Mouse (Mus musculus): Measurements from ENCODE around the gene H2al1d.
"Not testable (repeated sequence)": the region's sequence is repeated elsewhere in the genome, so short reads cannot be mapped to it uniquely, and the experiment has no call there.

H2al1d gene

GRCm38 (mm10) chrX:11308524-11308923 is at the start of gene H2al1d:
Gene H2al1d (plus strand): TSS chrX:11308824.
- DNase-seq (ENCODE audit: inconsistent age in 2 of 2, low spot score in 1 of 2) = not testable (repeated sequence)

GRCm38 (mm10) chrX:11264918-11265317 is 43.7 kb upstream of the H2al1d start:
- DNase-seq (ENCODE audit: inconsistent age in 2 of 2, low spot score in 1 of 2) = no peak

GRCm38 (mm10) chrX:11267791-11268190 is 40.8 kb upstream of the H2al1d start:
- no peak for DNase-seq (ENCODE audit: inconsistent age in 2 of 2, low spot score in 1 of 2)

GRCm38 (mm10) chrX:11269074-11269473 is 39.5 kb upstream of the H2al1d start:
- DNase-seq (ENCODE audit: inconsistent age in 2 of 2, low spot score in 1 of 2) = peak; percentile 21 to 37

DNA sequence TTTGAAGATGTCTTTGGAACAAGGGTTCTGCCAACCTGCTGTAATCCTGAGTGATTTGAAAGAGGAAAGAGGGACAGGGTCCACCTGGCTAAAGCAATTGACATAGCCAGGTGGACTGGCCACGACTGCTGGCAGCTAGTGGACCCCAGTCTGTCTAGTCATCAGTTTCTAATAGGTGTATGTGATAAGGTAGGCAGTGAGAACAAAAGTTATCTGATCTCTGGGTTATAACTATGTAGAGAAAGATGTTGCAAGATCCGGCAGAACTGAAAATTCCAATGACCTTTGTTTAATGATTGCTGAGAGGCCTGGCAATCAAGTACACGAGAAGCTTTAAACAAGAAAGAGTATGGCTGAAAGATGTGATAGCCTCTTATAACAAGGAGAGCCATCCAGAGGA is 35.4 kb upstream of the H2al1d start:
- DNase-seq (ENCODE audit: inconsistent age in 2 of 2, low spot score in 1 of 2) = no peak

DNA sequence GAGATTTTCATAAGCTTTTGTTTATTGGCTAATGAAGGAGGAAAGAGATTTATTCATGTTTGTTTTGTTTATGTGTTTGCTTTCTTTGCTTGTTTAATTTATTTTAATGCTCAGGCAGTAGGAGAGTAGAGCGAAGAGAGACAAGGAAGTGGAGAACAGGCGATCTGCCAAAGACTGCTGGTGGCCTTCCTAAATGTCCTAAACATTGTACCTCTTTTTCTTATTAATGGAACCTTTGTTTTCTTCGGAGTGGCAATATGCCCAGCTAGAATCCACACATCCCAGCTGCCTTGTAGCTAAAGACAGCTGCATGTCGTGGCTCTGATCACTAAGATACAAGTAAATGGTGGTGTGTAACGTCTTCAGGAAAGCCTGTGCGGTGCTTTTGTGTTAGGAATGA is 31.5 kb upstream of the H2al1d start:
- DNase-seq (ENCODE audit: inconsistent age in 2 of 2, low spot score in 1 of 2) = no peak

DNA sequence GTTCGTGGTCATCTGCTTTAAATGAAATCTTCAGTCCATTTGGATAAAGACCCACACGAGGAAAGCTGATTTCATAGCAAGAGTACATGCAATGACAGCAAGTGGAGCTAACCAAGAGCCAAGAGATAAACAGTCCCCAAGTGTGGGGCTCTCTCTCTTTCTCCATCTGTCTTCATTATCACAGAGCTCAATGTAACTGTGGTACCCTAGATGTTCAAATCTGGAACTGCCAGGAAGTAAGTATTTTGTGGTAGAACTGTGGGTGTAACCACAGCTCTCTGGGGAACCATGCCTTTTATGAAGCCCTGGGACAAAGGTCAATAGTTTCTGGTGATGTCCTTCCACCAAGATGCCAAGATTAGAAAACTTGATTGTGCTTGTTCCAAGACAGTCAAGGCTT is 27.9 kb upstream of the H2al1d start:
- no peak for DNase-seq (ENCODE audit: inconsistent age in 2 of 2, low spot score in 1 of 2)

DNA sequence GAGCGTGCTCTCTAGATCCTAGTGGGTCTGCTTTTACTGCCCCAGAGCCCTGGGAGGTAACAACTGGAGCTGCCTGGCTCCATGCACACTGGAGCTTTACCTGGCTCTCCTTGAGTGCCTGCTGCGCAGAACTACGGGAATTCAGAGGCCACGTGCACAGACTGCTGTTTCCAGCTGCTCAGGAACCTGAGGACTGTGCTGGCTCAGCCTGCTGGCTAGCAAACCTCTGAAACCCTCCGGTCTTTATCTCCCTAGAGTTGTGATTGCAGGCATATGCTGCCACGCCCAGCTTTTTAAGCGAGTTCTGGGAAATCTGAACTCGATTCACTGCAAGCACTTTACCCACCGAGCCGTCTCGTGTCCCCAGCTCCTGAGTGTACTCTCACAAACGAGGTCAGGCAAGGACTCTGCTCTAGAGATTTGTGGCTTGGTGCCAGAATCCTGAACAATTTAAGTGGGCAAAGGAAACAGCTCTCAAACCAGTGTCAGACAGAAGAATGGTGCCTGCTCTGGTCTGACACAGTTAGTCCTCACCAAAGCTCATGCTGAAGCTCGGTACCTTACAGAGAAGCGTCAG is 20.2 kb upstream of the H2al1d start:
- peak in 1 of 2 experiments; percentile 45 for DNase-seq (ENCODE audit: inconsistent age in 2 of 2, low spot score in 1 of 2)

DNA sequence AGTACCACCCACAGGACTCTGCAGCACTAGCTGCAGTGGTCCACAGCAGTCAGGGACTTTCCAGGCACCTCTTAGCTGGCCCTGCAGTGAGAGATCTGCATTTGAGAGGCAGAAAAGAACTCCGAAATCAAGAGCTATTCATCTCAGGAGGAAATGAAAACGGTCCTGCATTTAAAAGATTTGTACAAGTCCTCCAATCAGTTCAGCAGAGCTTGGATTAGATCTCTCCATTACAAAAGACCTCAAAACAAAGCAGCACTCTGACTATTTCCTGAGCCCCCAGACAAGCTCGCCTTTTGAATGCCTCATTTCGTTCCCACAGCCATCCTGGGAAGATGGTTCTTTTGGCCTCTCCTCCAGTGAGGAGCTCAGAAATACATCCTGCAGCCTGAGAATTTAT is 19.4 kb upstream of the H2al1d start:
- no peak for DNase-seq (ENCODE audit: inconsistent age in 2 of 2, low spot score in 1 of 2)

DNA sequence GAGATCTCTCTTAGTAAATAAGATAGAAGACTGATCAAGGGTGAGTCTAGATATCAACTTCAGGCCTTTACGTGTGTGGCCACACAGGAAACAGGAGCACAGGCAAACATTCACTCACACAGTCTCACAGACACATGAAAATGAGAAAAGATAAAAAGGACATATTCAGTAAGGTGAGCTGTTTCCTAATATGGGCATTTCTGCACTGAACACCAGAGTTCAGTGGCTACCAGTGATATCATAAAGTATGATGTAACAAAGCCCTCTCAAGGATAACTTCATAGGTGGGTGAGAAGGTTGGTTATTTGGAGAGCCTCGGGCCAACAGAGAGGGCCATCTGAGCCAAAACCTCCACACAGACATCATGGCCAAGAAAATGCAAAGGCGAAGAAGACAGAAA is 9.7 kb upstream of the H2al1d start, which contains the start of gene H2al1a:
TSS of gene H2al1a (plus strand) at position 301 of the 400 bp plus-strand sequence.
- not testable (repeated sequence) for DNase-seq (ENCODE audit: inconsistent age in 2 of 2, low spot score in 1 of 2)

- DNase-seq (ENCODE audit: inconsistent age in 2 of 2, low spot score in 1 of 2) = not testable (repeated sequence)
These were observed 6.5 kb upstream of the H2al1d start, which contains the start of gene H2al1b for GRCm38 (mm10) chrX:11302132-11302531. Gene H2al1b (plus strand): TSS chrX:11302432.

DNA sequence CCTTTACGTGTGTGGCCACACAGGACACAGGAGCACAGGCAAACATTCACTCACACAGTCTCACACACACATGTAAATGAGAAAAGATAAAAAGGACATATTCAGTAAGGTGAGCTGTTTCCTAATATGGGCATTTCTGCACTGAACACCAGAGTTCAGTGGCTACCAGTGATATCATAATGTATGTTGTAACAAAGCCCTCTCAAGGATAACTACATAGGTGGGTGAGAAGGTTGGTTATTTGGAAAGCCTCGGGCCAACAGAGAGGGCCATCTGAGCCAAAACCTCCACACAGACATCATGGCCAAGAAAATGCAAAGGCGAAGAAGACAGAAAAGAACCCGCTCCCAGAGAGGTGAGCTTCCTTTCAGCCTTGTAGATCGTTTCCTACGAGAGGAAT is 3.3 kb upstream of the H2al1d start, which contains the start of gene H2al1c:
TSS of gene H2al1c (plus strand) at position 301 of the 400 bp plus-strand sequence.
- DNase-seq (ENCODE audit: inconsistent age in 2 of 2, low spot score in 1 of 2) = not testable (repeated sequence)

- not testable (repeated sequence) for DNase-seq (ENCODE audit: inconsistent age in 2 of 2, low spot score in 1 of 2)
These were observed 3.0 kb downstream of the H2al1d start, which contains the start of gene H2al1e for GRCm38 (mm10) chrX:11311634-11312033. Gene H2al1e (plus strand): TSS chrX:11311934.

DNA sequence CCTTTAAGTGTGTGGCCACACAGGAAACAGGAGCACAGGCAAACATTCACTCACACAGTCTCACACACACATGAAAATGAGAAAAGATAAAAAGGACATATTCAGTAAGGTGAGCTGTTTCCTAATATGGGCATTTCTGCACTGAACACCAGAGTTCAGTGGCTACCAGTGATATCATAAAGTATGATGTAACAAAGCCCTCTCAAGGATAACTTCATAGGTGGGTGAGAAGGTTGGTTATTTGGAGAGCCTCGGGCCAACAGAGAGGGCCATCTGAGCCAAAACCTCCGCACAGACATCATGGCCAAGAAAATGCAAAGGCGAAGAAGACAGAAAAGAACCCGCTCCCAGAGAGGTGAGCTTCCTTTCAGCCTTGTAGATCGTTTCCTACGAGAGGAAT is 6.2 kb downstream of the H2al1d start, which contains the start of gene H2al1f:
TSS of gene H2al1f (plus strand) at position 301 of the 400 bp plus-strand sequence.
- not testable (repeated sequence) for DNase-seq (ENCODE audit: inconsistent age in 2 of 2, low spot score in 1 of 2)

GRCm38 (mm10) chrX:11317956-11318355 is 9.3 kb downstream of the H2al1d start, which contains the start of gene H2al1g:
Gene H2al1g (plus strand): TSS chrX:11318256.
- DNase-seq (ENCODE audit: inconsistent age in 2 of 2, low spot score in 1 of 2) = not testable (repeated sequence)

- DNase-seq (ENCODE audit: inconsistent age in 2 of 2, low spot score in 1 of 2) = not testable (repeated sequence)
These were observed 12.6 kb downstream of the H2al1d start, which contains the start of gene H2al1h for GRCm38 (mm10) chrX:11321192-11321591. Gene H2al1h (plus strand): TSS chrX:11321492.

DNA sequence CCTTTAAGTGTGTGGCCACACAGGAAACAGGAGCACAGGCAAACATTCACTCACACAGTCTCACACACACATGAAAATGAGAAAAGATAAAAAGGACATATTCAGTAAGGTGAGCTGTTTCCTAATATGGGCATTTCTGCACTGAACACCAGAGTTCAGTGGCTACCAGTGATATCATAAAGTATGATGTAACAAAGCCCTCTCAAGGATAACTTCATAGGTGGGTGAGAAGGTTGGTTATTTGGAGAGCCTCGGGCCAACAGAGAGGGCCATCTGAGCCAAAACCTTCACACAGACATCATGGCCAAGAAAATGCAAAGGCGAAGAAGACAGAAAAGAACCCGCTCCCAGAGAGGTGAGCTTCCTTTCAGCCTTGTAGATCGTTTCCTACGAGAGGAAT is 15.7 kb downstream of the H2al1d start, which contains the start of gene H2al1i:
TSS of gene H2al1i (plus strand) at position 301 of the 400 bp plus-strand sequence.
- DNase-seq (ENCODE audit: inconsistent age in 2 of 2, low spot score in 1 of 2) = not testable (repeated sequence)

DNA sequence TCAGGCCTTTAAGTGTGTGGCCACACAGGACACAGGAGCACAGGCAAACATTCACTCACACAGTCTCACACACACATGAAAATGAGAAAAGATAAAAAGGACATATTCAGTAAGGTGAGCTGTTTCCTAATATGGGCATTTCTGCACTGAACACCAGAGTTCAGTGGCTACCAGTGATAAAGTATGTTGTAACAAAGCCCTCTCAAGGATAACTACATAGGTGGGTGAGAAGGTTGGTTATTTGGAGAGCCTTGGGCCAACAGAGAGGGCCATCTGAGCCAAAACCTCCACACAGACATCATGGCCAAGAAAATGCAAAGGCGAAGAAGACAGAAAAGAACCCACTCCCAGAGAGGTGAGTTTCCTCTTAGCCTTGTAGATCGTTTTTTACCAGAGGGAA is 18.9 kb downstream of the H2al1d start, which contains the start of gene H2al1j:
TSS of gene H2al1j (plus strand) at position 301 of the 400 bp plus-strand sequence.
- not testable (repeated sequence) for DNase-seq (ENCODE audit: inconsistent age in 2 of 2, low spot score in 1 of 2)

DNA sequence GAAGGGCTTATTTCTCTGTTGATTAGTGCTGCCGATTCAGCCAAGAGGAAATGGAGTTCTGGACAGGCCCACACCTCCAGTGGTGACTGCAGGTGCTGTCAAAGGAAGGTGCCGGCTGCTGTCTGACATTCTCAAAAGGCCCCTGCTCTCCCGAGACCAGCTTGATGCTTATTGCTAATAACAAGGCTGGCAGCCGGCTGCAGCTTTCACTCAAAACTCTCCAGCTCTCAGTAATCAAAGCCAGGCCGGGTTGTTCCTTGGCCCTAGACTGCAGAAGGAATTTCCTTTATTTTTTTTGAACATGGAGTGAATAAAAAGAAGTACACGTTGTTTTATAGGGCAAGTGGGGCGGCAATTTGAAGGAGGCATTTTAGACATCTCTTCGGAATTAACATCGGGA is 37.1 kb downstream of the H2al1d start:
- DNase-seq (ENCODE audit: inconsistent age in 2 of 2, low spot score in 1 of 2) = no peak

- DNase-seq (ENCODE audit: inconsistent age in 2 of 2, low spot score in 1 of 2) = no peak
These were observed 38.1 kb downstream of the H2al1d start for GRCm38 (mm10) chrX:11346756-11347155.
